Mouse (Mus musculus): ENCODE measurements around the gene Naa30.
"Not testable (repeated sequence)": the region's sequence is repeated elsewhere in the genome, so short reads cannot be mapped to it uniquely, and the experiment has no call there.

Naa30 gene

DNA sequence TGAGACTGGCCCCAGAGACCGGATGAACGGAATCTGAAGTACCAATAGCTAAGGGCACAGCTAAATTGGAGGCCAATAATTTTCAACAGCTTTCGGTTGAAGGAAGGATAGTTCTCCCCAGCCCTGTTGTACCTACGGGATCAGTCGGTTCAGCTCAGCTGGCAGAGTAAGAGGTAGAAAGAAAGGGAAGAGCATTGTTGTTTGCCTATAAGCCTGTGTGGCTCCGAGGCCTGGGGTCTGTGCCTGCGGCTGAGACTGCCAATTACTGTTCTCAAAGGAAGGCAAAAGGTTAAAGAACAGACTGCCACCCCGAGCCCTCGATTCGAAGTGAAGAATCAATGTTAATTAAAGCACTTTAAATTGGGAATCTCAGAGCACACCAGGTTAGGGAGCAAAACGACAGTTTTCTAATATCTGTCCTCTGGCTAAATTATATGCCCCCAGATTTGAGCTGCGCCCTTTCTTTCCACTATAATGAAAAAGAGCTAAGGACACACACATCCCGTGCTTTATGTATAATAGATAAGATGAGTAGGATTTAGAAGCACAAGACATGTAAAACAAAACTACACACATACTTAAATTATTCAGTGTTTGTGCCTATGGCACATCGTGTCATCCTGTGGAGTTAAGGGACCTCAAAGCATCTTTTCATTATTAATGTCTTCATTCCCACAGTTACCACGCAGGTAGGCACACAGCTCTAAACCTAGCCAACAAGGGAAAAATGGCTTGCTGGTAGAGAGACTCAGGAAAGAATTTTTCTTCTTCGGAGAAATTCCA is 13.7 kb upstream of the Naa30 start:
- H3K36me3 ChIP-seq (ENCODE audit: insufficient read depth, low read length), result no peaks in the 10 kb centered on the region
- H3K4me3 ChIP-seq (replicated peaks; ENCODE audit: low read length), result no peak overlapping the region
- H3K9me3 ChIP-seq (ENCODE audit: low read length), result peaks cover 26% of the 10 kb centered on the region
- H3K27me3 ChIP-seq (ENCODE audit: insufficient read depth, low read length), result peaks cover 13% of the 10 kb centered on the region; the same call in 1 of the 2 replicates
- TF ChIP-seq NANOG (IDR thresholded peaks at IDR 0.05; ENCODE audit: borderline replicate concordance, low read length), result no peak
- no peak for TF ChIP-seq CTCF (conservative IDR thresholded peaks at IDR 0.05; ENCODE audit: low read length)
- no peak for TF ChIP-seq POU5F1 (IDR thresholded peaks at IDR 0.05; ENCODE audit: borderline replicate concordance, low read length)
- no peaks in the 10 kb centered on the region for H3K4me1 ChIP-seq (replicated peaks; ENCODE audit: low read depth, low read length)

DNA sequence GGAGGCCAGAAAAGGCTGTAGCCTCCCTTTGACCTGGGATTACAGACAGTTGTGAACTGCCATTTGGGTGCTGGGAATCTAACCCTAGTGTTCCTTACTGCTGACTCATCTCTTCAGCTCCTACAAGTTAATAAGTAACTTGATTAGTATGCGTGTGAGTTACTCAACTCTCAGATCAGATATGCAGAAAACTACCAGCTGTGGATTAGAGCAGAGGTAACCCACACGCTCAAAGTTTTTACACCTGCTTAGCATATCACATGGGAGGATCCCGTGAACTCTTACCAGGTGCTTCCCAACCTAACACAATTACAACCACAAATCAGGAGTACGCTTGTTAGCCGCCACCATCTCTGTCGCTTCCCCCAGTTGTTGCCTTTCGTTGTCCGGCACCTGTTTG is 740 bp upstream of the Naa30 start:
- Histone ChIP-seq H3K4me3 (replicated peaks; ENCODE audit: low read length) (peak overlapping the region; percentile 93), H3K36me3 (ENCODE audit: insufficient read depth, low read length) (peaks cover 27% of the 10 kb centered on the region), H3K4me1 (replicated peaks; ENCODE audit: low read depth, low read length) (peaks cover 31% of the 10 kb centered on the region), H3K9me3 (ENCODE audit: low read length) (no peaks in the 10 kb centered on the region), H3K27me3 (ENCODE audit: insufficient read depth, low read length) (no peaks in the 10 kb centered on the region)
- TF ChIP-seq NANOG (IDR thresholded peaks at IDR 0.05; ENCODE audit: borderline replicate concordance, low read length), result no peak
- no peak for TF ChIP-seq POU5F1 (IDR thresholded peaks at IDR 0.05; ENCODE audit: borderline replicate concordance, low read length)
- no peak for TF ChIP-seq CTCF (conservative IDR thresholded peaks at IDR 0.05; ENCODE audit: low read length)

DNA sequence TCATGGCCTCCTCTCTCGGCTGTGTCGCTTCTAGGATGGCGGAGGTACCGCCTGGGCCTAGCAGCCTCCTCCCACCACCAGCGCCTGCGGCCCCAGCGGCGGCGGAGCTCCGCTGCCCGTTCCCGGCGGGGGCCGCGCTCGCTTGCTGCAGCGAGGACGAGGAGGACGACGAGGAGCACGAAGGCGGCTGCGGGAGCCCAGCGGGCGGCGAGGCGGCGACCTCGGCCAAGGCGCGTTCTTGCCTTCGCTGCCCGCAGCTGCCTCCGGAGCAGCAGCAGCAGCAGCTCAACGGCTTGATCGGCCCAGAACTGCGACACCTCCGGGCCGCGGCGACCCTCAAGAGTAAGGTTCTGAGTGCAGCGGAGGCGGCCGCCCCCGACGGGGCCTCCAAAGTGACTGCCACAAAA is 559 bp downstream of the Naa30 start:
- peaks cover 31% of the 10 kb centered on the region for H3K4me1 ChIP-seq (replicated peaks; ENCODE audit: low read depth, low read length)
- H3K9me3 ChIP-seq (ENCODE audit: low read length), result no peaks in the 10 kb centered on the region

DNA sequence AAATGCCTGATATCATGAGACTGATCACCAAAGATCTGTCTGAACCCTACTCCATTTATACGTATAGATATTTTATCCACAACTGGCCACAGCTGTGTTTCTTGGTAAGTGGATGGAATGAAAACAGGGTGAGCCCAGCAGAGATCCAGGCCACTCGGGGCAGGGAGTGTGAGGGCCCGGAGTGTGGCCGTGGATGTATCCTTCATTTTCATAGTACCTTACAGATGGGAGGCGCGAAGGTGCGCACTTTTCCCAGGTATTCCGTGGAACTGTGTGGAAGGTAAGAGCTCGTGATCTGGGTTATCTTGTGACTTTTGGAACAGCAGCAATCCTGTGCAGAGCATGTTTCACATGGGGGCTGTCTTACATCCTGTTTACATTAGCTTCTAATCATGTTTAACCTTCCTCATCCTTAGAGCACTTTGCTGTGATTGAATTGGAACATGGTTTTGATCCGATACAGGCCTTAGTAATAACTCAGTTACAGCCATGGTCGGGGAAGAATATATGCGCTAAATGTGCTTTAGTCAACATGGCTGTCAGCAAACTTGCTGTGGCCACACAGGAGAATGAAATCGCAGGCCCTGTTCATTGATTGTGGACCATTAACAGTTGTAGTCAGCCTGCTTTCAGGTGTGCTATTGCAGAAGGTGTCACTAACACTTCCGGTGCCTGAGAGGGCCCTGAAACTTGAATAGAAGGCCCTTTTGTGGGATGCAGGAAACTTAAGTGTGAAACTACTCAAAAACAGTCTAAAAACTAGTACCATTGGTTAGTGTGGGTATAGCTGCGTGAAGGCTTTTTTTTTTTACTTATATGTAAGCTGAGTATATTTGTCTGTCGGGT is 1.5 kb downstream of the Naa30 start:
- H3K36me3 ChIP-seq (ENCODE audit: insufficient read depth, low read length), result peaks cover 34% of the 10 kb centered on the region
- no peaks in the 10 kb centered on the region for H3K9me3 ChIP-seq (ENCODE audit: low read length)
- peak overlapping the region; percentile 93 for H3K4me3 ChIP-seq (replicated peaks; ENCODE audit: low read length)
- no peaks in the 10 kb centered on the region for H3K27me3 ChIP-seq (ENCODE audit: insufficient read depth, low read length)
- H3K4me1 ChIP-seq (replicated peaks; ENCODE audit: low read depth, low read length), result peaks cover 31% of the 10 kb centered on the region
- TF ChIP-seq POU5F1 (IDR thresholded peaks at IDR 0.05; ENCODE audit: borderline replicate concordance, low read length) (no peak), NANOG (IDR thresholded peaks at IDR 0.05; ENCODE audit: borderline replicate concordance, low read length) (no peak), CTCF (conservative IDR thresholded peaks at IDR 0.05; ENCODE audit: low read length) (no peak)

More for the DNA sequence above, 559 bp downstream of the Naa30 start:
- no peaks in the 10 kb centered on the region for H3K27me3 ChIP-seq (ENCODE audit: insufficient read depth, low read length)
- TF ChIP-seq CTCF (conservative IDR thresholded peaks at IDR 0.05; ENCODE audit: low read length) (no peak), POU5F1 (IDR thresholded peaks at IDR 0.05; ENCODE audit: borderline replicate concordance, low read length) (no peak), NANOG (IDR thresholded peaks at IDR 0.05; ENCODE audit: borderline replicate concordance, low read length) (no peak)
- H3K36me3 ChIP-seq (ENCODE audit: insufficient read depth, low read length), result peaks cover 29% of the 10 kb centered on the region
- H3K4me3 ChIP-seq (replicated peaks; ENCODE audit: low read length), result peak overlapping the region; percentile 93

DNA sequence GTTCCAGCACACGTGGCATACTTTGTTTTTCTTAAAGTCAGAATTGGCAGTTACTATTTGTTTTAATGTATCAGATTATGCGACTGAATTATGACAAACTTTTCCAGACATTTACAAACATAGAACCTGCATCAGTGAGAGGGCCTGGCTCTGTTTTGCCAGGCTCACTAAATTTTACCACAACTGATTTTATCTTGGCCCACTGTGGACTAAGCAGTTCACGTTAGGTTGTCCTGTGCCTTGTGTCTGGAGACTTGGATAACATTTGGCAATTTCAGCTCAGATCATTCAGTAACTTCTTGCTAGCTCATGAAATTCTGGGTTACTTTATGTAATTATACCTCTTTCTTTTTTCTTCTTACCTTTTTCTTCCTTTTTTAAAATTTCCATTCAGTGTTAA is 7.7 kb downstream of the Naa30 start:
- peaks cover 4% of the 10 kb centered on the region; the same call in 1 of the 2 replicates for H3K4me1 ChIP-seq (replicated peaks; ENCODE audit: low read depth, low read length)
- peaks cover 61% of the 10 kb centered on the region for H3K36me3 ChIP-seq (ENCODE audit: insufficient read depth, low read length)
- H3K27me3 ChIP-seq (ENCODE audit: insufficient read depth, low read length), result no peaks in the 10 kb centered on the region
- TF ChIP-seq POU5F1 (IDR thresholded peaks at IDR 0.05; ENCODE audit: borderline replicate concordance, low read length) (no peak), CTCF (conservative IDR thresholded peaks at IDR 0.05; ENCODE audit: low read length) (no peak), NANOG (IDR thresholded peaks at IDR 0.05; ENCODE audit: borderline replicate concordance, low read length) (no peak)
- H3K4me3 ChIP-seq (replicated peaks; ENCODE audit: low read length), result no peak overlapping the region
- H3K9me3 ChIP-seq (ENCODE audit: low read length), result no peaks in the 10 kb centered on the region

DNA sequence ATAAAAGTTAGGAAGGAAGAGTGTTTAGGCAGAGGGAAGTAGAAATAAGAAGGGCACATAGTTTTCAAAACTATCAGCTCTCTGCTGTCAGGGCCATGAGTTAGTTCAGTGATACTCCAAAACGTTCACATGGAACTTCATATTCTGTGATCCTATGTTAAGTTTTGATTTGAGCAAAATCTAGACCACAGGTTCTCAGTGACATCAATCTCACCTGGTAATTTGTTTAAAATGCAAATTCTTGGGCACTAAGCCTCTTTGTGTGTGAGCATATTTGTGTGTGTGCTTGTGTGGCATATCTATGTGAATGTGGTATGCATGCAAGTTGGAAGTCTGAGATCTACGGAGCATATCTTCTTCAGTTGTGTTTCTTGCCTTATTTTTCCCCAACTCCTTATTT is 14.2 kb downstream of the Naa30 start:
- H3K36me3 ChIP-seq (ENCODE audit: insufficient read depth, low read length), result peaks cover 68% of the 10 kb centered on the region
- no peaks in the 10 kb centered on the region for H3K9me3 ChIP-seq (ENCODE audit: low read length)
- H3K4me1 ChIP-seq (replicated peaks; ENCODE audit: low read depth, low read length), result peaks cover 3% of the 10 kb centered on the region; the same call in 1 of the 2 replicates
- no peak overlapping the region for H3K4me3 ChIP-seq (replicated peaks; ENCODE audit: low read length)
- no peaks in the 10 kb centered on the region for H3K27me3 ChIP-seq (ENCODE audit: insufficient read depth, low read length)
- no peak for TF ChIP-seq NANOG (IDR thresholded peaks at IDR 0.05; ENCODE audit: borderline replicate concordance, low read length)

DNA sequence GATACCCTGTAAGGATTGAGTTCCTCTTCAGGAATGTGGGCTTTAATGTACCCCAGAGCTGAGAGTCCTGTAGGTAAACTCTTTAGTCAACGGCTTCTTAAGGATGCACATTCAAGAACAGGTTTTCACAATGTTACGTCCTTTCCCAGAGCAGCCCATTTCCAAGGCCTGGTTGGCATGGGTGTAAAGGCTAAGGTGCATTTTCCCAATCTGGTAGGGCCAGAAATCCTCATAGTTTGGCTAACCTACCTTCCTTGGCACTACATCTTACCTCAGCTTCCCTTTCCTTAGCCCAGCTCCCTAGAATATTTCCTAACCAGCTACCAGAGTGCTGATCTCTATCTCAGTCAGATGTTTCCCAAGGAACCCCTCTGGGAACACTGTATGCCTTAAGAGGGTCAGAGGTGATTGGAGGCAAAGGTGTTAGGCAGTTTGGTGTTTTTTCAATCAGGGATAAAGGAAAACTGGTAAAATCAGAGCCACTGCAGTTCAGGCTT is 25.1 kb downstream of the Naa30 start:
- H3K9me3 ChIP-seq (ENCODE audit: low read length), result no peaks in the 10 kb centered on the region
- no peaks in the 10 kb centered on the region for H3K27me3 ChIP-seq (ENCODE audit: insufficient read depth, low read length)

DNA sequence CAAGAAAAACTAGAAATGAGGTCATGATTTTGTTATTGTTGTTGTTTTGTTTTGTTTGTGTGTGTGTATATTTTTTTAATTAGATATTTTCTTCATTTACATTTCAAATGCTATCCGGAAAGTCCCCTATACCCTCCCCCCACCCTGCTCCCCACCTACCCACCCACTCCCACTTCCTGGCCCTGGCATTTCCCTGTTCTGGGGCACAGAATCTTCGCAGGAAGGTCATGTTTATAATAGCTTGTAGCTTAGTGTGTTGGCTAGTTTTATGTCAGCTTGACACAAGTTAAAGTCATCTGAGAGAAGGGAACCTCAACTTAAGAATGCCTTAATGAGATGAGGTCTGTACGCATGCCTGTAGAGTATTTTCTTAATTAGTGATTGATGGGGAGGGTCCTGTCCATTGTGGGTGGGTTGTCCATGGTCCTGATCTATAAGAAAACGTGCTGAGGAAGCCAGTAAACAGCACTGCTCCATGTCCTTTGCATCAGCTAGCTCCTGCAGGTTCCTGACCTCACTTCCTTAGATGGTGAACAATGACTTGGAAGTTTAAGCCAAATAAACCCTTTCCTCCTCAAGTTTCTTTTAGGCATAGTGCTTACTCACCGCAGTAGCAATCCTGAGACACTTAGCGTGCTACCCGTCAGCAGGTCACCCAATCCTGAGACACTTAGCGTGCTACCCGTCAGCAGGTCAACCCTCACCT is 29.2 kb downstream of the Naa30 start:
- no peaks in the 10 kb centered on the region for H3K36me3 ChIP-seq (ENCODE audit: insufficient read depth, low read length)
- no peaks in the 10 kb centered on the region for H3K27me3 ChIP-seq (ENCODE audit: insufficient read depth, low read length)
- no peak overlapping the region for H3K4me3 ChIP-seq (replicated peaks; ENCODE audit: low read length)
- no peak for TF ChIP-seq CTCF (conservative IDR thresholded peaks at IDR 0.05; ENCODE audit: low read length)
- TF ChIP-seq POU5F1 (IDR thresholded peaks at IDR 0.05; ENCODE audit: borderline replicate concordance, low read length), result no peak
- no peak for TF ChIP-seq NANOG (IDR thresholded peaks at IDR 0.05; ENCODE audit: borderline replicate concordance, low read length)
- no peaks in the 10 kb centered on the region for H3K9me3 ChIP-seq (ENCODE audit: low read length)
- peaks cover 11% of the 10 kb centered on the region for H3K4me1 ChIP-seq (replicated peaks; ENCODE audit: low read depth, low read length)

More for the DNA sequence above, 25.1 kb downstream of the Naa30 start:
- TF ChIP-seq NANOG (IDR thresholded peaks at IDR 0.05; ENCODE audit: borderline replicate concordance, low read length) (no peak), CTCF (conservative IDR thresholded peaks at IDR 0.05; ENCODE audit: low read length) (no peak), POU5F1 (IDR thresholded peaks at IDR 0.05; ENCODE audit: borderline replicate concordance, low read length) (no peak)
- Histone ChIP-seq H3K4me1 (replicated peaks; ENCODE audit: low read depth, low read length) (peaks cover 8% of the 10 kb centered on the region), H3K4me3 (replicated peaks; ENCODE audit: low read length) (no peak overlapping the region), H3K36me3 (ENCODE audit: insufficient read depth, low read length) (0 out of 2 replicates have a peak, but pooled peaks cover 2% of the 10 kb centered on the region)

DNA sequence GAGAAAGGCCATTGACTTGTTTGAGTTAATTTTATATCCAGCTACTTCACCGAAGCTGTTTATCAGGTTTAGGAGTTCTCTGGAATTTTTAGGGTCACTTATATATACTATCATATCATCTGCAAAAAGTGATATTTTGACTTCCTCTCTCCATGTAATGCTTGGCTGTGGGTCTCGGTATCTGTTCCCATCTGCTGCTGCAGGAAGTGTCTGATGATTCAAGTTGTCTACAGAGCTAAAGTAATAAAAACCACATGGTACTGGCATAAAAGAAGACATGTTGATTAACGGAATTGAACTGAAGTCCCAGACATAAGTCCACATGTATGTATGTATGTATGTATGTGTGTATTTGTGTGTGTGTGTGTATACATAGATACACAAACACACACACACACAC is 38.2 kb downstream of the Naa30 start:
- not testable (repeated sequence) for H3K4me1 ChIP-seq (replicated peaks; ENCODE audit: low read depth, low read length); H3K36me3 ChIP-seq (ENCODE audit: insufficient read depth, low read length); H3K4me3 ChIP-seq (replicated peaks; ENCODE audit: low read length); H3K27me3 ChIP-seq (ENCODE audit: insufficient read depth, low read length); H3K9me3 ChIP-seq (ENCODE audit: low read length)

All from E14TG2a.4 (cell line).